Mouse (Mus musculus) stomach, postnatal 0 days (tissue): ENCODE data around the gene Ntn1. TPM values are rescaled to one million over a fixed set of nuclear protein-coding genes. Genes with fewer than 3 reads are reported as not detected.

Experiments used
- ATAC-seq: fragments of 200-750 bp; cut with Nextera tagmentation; 2 replicates; pipeline ENCODE4 v1.8.0; 2017; ENCODE audit not compliant: low FRiP score, low TSS enrichment
- DNase-seq: peaks from one replicate; pipeline ENCODE4 v3.0.0-alpha.2; 2016; ENCODE audit warnings: low spot score
- H3K27ac ChIP-seq: fragments of 300-500 bp; sonication (generic); replicated peaks from 2 replicates; pipeline ENCODE4 v1.5.1; 2014; ENCODE audit warnings: mild to moderate bottlenecking, control low read depth
- H3K27me3 ChIP-seq: fragments of 300-500 bp; sonication (generic); 2 replicates; pipeline ENCODE4 v1.6.1; 2014; ENCODE audit warnings: low read length; ENCODE audit not compliant: control insufficient read depth, insufficient read depth
- H3K36me3 ChIP-seq: fragments of 300-500 bp; sonication (generic); 2 replicates; pipeline ENCODE4 v1.6.1; 2014; ENCODE audit warnings: low read length, mixed read lengths; ENCODE audit not compliant: control insufficient read depth, insufficient read depth
- H3K4me1 ChIP-seq: fragments of 300-500 bp; sonication (generic); replicated peaks from 2 replicates; pipeline ENCODE4 v1.6.1; 2014; ENCODE audit warnings: antibody characterized with exemption; ENCODE audit not compliant: control insufficient read depth, insufficient read depth
- H3K4me2 ChIP-seq: fragments of 300-500 bp; sonication (generic); replicated peaks from 2 replicates; pipeline ENCODE4 v1.6.1; 2014; ENCODE audit warnings: low read depth, mild to moderate bottlenecking, control low read depth, moderate library complexity
- H3K4me3 ChIP-seq: fragments of 300-500 bp; sonication (generic); 2 replicates; pipeline ENCODE4 v1.5.1; 2014; ENCODE audit warnings: low read depth, low read length, control low read depth
- H3K9ac ChIP-seq: fragments of 300-500 bp; sonication (generic); 2 replicates; pipeline ENCODE4 v1.6.1; 2014; ENCODE audit warnings: mild to moderate bottlenecking, low read length, control low read depth, mixed read lengths
- H3K9me3 ChIP-seq: fragments of 300-500 bp; sonication (generic); 2 replicates; pipeline ENCODE4 v1.6.1; 2016; ENCODE audit warnings: low read length; ENCODE audit not compliant: control insufficient read depth
- CTCF ChIP-seq: IDR thresholded peaks from 2 replicates; pipeline ENCODE4 v1.5.1; 2016; ENCODE audit warnings: antibody characterized with exemption, low read depth, mild to moderate bottlenecking, moderate library complexity
- EP300 ChIP-seq: optimal IDR thresholded peaks from 2 replicates; pipeline ENCODE3; 2016; ENCODE audit warnings: antibody characterized with exemption
- WGBS: fragments of 180-500 bp; shearing (Covaris S2); extraction: QIAGEN DNeasy Blood & Tissue Kit; methylation state at CpG from one replicate; pipeline ENCODE4 v1.1.7; 2014; 5-methylcytosine and 5-hydroxymethylcytosine counted together
- polyA plus RNA-seq: library from polyadenylated mRNA; unstranded; fragments of >200 nt; fragmentation: Nextera tagmentation; extraction: Ambion mirVana; gene quantifications from 2 replicates; pipeline ENCODE4 v1.2.1, GENCODE M21; 2015

Gene Ntn1
- polyA plus RNA-seq, 1 experiment from 2014 or later, result 7.4 TPM

DNA sequence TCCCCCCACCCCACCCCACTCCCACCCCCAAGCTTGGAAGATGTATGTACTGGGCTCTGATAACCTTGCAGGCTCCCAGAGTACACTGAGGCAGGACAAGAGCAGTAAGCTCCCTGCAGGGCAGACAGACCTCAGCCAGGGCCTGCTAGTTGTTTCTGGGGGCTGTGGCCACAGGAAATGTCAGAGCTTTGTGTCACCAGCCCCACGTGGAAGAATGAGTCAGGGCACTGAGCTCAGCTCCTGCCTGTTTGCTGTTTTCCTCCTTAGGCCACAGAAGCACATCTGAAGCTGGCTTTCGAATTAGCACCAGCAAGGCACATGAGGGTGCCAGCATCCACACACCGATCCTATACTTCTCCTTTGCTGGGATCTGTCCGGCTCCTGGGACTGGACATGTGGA, 86.8 kb downstream of the Ntn1 start:
- H3K9me3 ChIP-seq, result no peaks in the 10 kb centered on the region
- no peak for ATAC-seq
- no peak overlapping the region for H3K4me3 ChIP-seq
- no peak overlapping the region for H3K27ac ChIP-seq
- 0 out of 2 replicates have a peak, but pooled peaks cover 2% of the 10 kb centered on the region for H3K4me1 ChIP-seq
- H3K4me2 ChIP-seq, result no peak overlapping the region
- H3K9ac ChIP-seq, result no peak overlapping the region
- no peaks in the 10 kb centered on the region for H3K36me3 ChIP-seq
- H3K27me3 ChIP-seq, result no peaks in the 10 kb centered on the region
- DNase-seq, result no peak
- 63% methylated on average over 4 of the region's 4 CpGs for WGBS
- no peak for TF ChIP-seq EP300
- TF ChIP-seq CTCF, result no peak

GRCm38 (mm10) chr11:68313065-68313464, 87.6 kb downstream of the Ntn1 start:
- no peak for DNase-seq
- Histone ChIP-seq H3K4me2 (no peak overlapping the region), H3K9ac (no peak overlapping the region), H3K4me1 (0 out of 2 replicates have a peak, but pooled peaks cover 2% of the 10 kb centered on the region), H3K36me3 (no peaks in the 10 kb centered on the region), H3K9me3 (no peaks in the 10 kb centered on the region), H3K4me3 (no peak overlapping the region), H3K27me3 (no peaks in the 10 kb centered on the region), H3K27ac (no peak overlapping the region)
- ATAC-seq, result no peak
- WGBS, result 31% methylated on average over 6 of the region's 7 CpGs
- TF ChIP-seq EP300, result no peak
- TF ChIP-seq CTCF, result no peak

GRCm38 (mm10) chr11:68308911-68309580, 91.6 kb downstream of the Ntn1 start:
- Histone ChIP-seq H3K9me3 (no peaks in the 10 kb centered on the region), H3K36me3 (no peaks in the 10 kb centered on the region), H3K27me3 (no peaks in the 10 kb centered on the region), H3K9ac (no peak overlapping the region), H3K4me2 (no peak overlapping the region), H3K4me1 (0 out of 2 replicates have a peak, but pooled peaks cover 2% of the 10 kb centered on the region), H3K4me3 (no peak overlapping the region), H3K27ac (no peak overlapping the region)
- WGBS, result 40% methylated on average over 10 of the region's 10 CpGs
- DNase-seq (no peak), ATAC-seq (no peak)
- TF ChIP-seq EP300, result no peak
- TF ChIP-seq CTCF, result no peak

GRCm38 (mm10) chr11:68305997-68306396, 94.6 kb downstream of the Ntn1 start:
- Histone ChIP-seq H3K36me3 (no peaks in the 10 kb centered on the region), H3K4me1 (no peaks in the 10 kb centered on the region), H3K27ac (no peak overlapping the region), H3K4me3 (no peak overlapping the region), H3K9ac (no peak overlapping the region), H3K27me3 (no peaks in the 10 kb centered on the region), H3K4me2 (no peak overlapping the region), H3K9me3 (no peaks in the 10 kb centered on the region)
- peak; percentile 47; the same call in 1 of the 2 replicates for ATAC-seq
- TF ChIP-seq CTCF (no peak), EP300 (no peak)
- DNase-seq, result no peak
- WGBS, result 63% methylated on average over 8 of the region's 8 CpGs

DNA sequence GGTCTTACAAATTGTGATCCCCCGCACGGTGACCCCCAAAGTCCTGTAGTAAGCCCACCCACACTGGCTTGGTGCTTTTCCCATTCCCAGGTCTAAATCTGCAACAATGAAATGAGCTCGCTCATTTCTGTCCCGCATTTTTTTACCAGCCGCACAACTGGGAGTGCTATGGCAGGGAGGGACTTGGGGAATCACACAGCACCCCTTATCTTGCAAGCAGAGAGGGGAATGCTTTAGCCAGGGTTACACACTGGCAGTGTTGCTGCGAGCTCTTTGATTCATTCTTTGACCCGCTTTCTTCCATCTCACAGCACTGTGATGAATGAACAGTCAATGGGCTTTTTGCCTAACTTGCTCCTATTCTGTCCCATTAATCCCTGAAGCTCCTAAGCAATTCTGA, 98.3 kb downstream of the Ntn1 start:
- Histone ChIP-seq H3K9me3 (no peaks in the 10 kb centered on the region), H3K9ac (no peak overlapping the region), H3K27ac (no peak overlapping the region), H3K36me3 (no peaks in the 10 kb centered on the region), H3K4me1 (no peaks in the 10 kb centered on the region), H3K4me3 (no peak overlapping the region), H3K4me2 (no peak overlapping the region), H3K27me3 (no peaks in the 10 kb centered on the region)
- DNase-seq, result no peak
- no peak for ATAC-seq
- 81% methylated on average over 7 of the region's 7 CpGs for WGBS
- no peak for TF ChIP-seq EP300
- TF ChIP-seq CTCF, result no peak

- H3K4me3 ChIP-seq, result no peak overlapping the region
- ATAC-seq (no peak), DNase-seq (no peak)
- no peak overlapping the region for H3K9ac ChIP-seq
- TF ChIP-seq CTCF, result no peak
- no peak for TF ChIP-seq EP300
- no peaks in the 10 kb centered on the region for H3K27me3 ChIP-seq
- 84% methylated on average over 4 of the region's 4 CpGs for WGBS
- H3K4me1 ChIP-seq, result no peaks in the 10 kb centered on the region
- no peaks in the 10 kb centered on the region for H3K36me3 ChIP-seq
- no peaks in the 10 kb centered on the region for H3K9me3 ChIP-seq
- H3K27ac ChIP-seq, result no peak overlapping the region
- H3K4me2 ChIP-seq, result no peak overlapping the region
Measured at GRCm38 (mm10) chr11:68301660-68302059, 99.0 kb downstream of the Ntn1 start.
